Mouse (Mus musculus) cerebellum, adult 2 months (tissue): ENCODE results near the gene Smpdl3a. TPM values are rescaled to one million over a fixed set of nuclear protein-coding genes. Genes with fewer than 3 reads are reported as not detected.

Experiments
- DNase-seq, 2 experiments: peaks; one replicate each; pipeline ENCODE4 v3.0.0; 2021
- H3K27ac ChIP-seq: fragments of 200-500 bp; 2 replicates; pipeline ENCODE4 v1.5.1; 2012; ENCODE audit warnings: low read length, control low read depth, inconsistent platforms; ENCODE audit not compliant: insufficient read depth
- H3K27me3 ChIP-seq: fragments of 200-500 bp; 2 replicates; pipeline ENCODE4 v1.6.1; 2012; ENCODE audit warnings: inconsistent platforms, mild to moderate bottlenecking, low read length, moderate library complexity; ENCODE audit not compliant: control insufficient read depth, insufficient read depth
- H3K4me1 ChIP-seq: fragments of 200-500 bp; 2 replicates; pipeline ENCODE4 v1.6.1; 2011; ENCODE audit warnings: low read length; ENCODE audit not compliant: control insufficient read depth, insufficient read depth
- H3K4me3 ChIP-seq: fragments of 200-500 bp; replicated peaks from 2 replicates; pipeline ENCODE3; 2011; ENCODE audit warnings: mild to moderate bottlenecking, low read depth, low read length, control low read depth; ENCODE audit not compliant: insufficient read depth
- CTCF ChIP-seq: fragments of 200-500 bp; IDR thresholded peaks from 2 replicates; pipeline ENCODE4 v1.5.1; 2011; ENCODE audit warnings: low read depth, mild to moderate bottlenecking, control low read depth, low read length, moderate library complexity, borderline replicate concordance; ENCODE audit not compliant: insufficient read depth
- POLR2A ChIP-seq: fragments of 200-500 bp; IDR thresholded peaks from 2 replicates; pipeline ENCODE4 v1.6.1; 2011; ENCODE audit warnings: low read length, control low read depth, borderline replicate concordance; ENCODE audit not compliant: insufficient read depth
- WGBS: fragments of 180-500 bp; shearing (Covaris S2); methylation state at CpG from one replicate; pipeline ENCODE4 v1.1.7; 2018; 5-methylcytosine and 5-hydroxymethylcytosine counted together
- polyA plus RNA-seq: library from polyadenylated mRNA; depleted of rRNA; stranded (reverse); fragments of >200 nt; gene quantifications from 2 replicates; pipeline ENCODE4 v1.2.3, GENCODE M21; 2012

Smpdl3a gene
- polyA plus RNA-seq, 1 experiment, result 29.6 TPM

- DNase-seq, result no peak
- Histone ChIP-seq H3K27ac (no peak overlapping the region), H3K4me3 (no peak overlapping the region), H3K4me1 (no peaks in the 10 kb centered on the region), H3K27me3 (no peaks in the 10 kb centered on the region)
- no peak for TF ChIP-seq POLR2A
- no peak for TF ChIP-seq CTCF
- 63% methylated on average over 13 of the region's 13 CpGs for WGBS
Measured at GRCm38 (mm10) chr10:57783289-57784130, 10.6 kb upstream of the Smpdl3a start.

- peak; percentile 74 to 81 for DNase-seq
- H3K27me3 ChIP-seq, result no peaks in the 10 kb centered on the region
- H3K4me1 ChIP-seq, result no peaks in the 10 kb centered on the region
- H3K4me3 ChIP-seq, result peak overlapping the region; percentile 4
- 30% methylated on average over 7 of the region's 7 CpGs for WGBS
- TF ChIP-seq POLR2A (no peak), CTCF (no peak)
- no peak overlapping the region for H3K27ac ChIP-seq
Measured at GRCm38 (mm10) chr10:57784131-57784875, 9.8 kb upstream of the Smpdl3a start.

- H3K27ac ChIP-seq, result no peak within 1 kb of the TSS
- WGBS, result 24% methylated on average over 7 of the region's 7 CpGs
- no peak for DNase-seq
- H3K27me3 ChIP-seq, result no peaks in the 10 kb centered on the region
- H3K4me1 ChIP-seq, result no peaks in the 10 kb centered on the region
- H3K4me3 ChIP-seq, result peak within 1 kb of the TSS; percentile 4
- TF ChIP-seq POLR2A, result no peak
- TF ChIP-seq CTCF, result no peak
Measured at GRCm38 (mm10) chr10:57784876-57785150, 9.3 kb upstream of the Smpdl3a start, which contains the start of gene Fabp7. Fabp7 (plus strand) TSS chr10:57784881.

- no peak overlapping the region for H3K27ac ChIP-seq
- TF ChIP-seq CTCF (no peak), POLR2A (no peak)
- WGBS, result 64% methylated on average over 2 of the region's 2 CpGs
- no peaks in the 10 kb centered on the region for H3K27me3 ChIP-seq
- no peak for DNase-seq
- no peaks in the 10 kb centered on the region for H3K4me1 ChIP-seq
- no peak overlapping the region for H3K4me3 ChIP-seq
Measured at GRCm38 (mm10) chr10:57785552-57785951, 8.6 kb upstream of the Smpdl3a start.

GRCm38 (mm10) chr10:57792957-57793356, 1.2 kb upstream of the Smpdl3a start:
- WGBS, result 98% methylated on average over 1 of the region's 1 CpGs
- no peak for DNase-seq
- Histone ChIP-seq H3K4me3 (no peak overlapping the region), H3K4me1 (no peaks in the 10 kb centered on the region), H3K27me3 (no peaks in the 10 kb centered on the region), H3K27ac (no peak overlapping the region)
- TF ChIP-seq POLR2A (no peak), CTCF (no peak)

- 4% methylated on average over 44 of the region's 44 CpGs for WGBS
- peak; percentile 30 to 49 for DNase-seq
- Histone ChIP-seq H3K27me3 (no peaks in the 10 kb centered on the region), H3K4me1 (no peaks in the 10 kb centered on the region), H3K27ac (0 out of 2 replicates have a peak overlapping the region, but pooled peaks have one; percentile 58), H3K4me3 (peak overlapping the region; percentile 52)
- TF ChIP-seq CTCF (no peak), POLR2A (no peak)
Measured at GRCm38 (mm10) chr10:57794491-57795461, 641 bp downstream of the Smpdl3a start.

- WGBS, result 63% methylated on average over 4 of the region's 4 CpGs
Measured at GRCm38 (mm10) chr10:57795542-57795941, 1.4 kb downstream of the Smpdl3a start.

More at GRCm38 (mm10) chr10:57795542-57795941, 1.4 kb downstream of the Smpdl3a start:
- Histone ChIP-seq H3K4me3 (no peak overlapping the region), H3K27ac (no peak overlapping the region), H3K4me1 (no peaks in the 10 kb centered on the region), H3K27me3 (no peaks in the 10 kb centered on the region)
- no peak for TF ChIP-seq POLR2A
- no peak for TF ChIP-seq CTCF
- DNase-seq, result no peak
